Mouse (Mus musculus) liver, embryonic 11.5 days (tissue): ENCODE data around the gene Gatad2b. TPM values are rescaled to one million over a fixed set of nuclear protein-coding genes. Genes with fewer than 3 reads are reported as not detected.

Source experiments
- ATAC-seq: fragments of 200-750 bp; cut with Nextera tagmentation; replicated peaks from 2 replicates; pipeline ENCODE4 v1.8.0; 2017; ENCODE audit warnings: moderate number of reproducible peaks, mild to moderate bottlenecking, moderate TSS enrichment, moderate library complexity; ENCODE audit not compliant: low FRiP score
- DNase-seq: peaks from one replicate; pipeline ENCODE4 v3.0.0-alpha.2; 2017; ENCODE audit warnings: low spot score
- H3K27ac ChIP-seq: fragments of 300-500 bp; sonication (generic); 2 replicates; pipeline ENCODE4 v1.5.1; 2014; ENCODE audit warnings: mild to moderate bottlenecking, low read depth, low read length, control low read depth
- H3K27me3 ChIP-seq: fragments of 300-500 bp; sonication (generic); replicated peaks from 2 replicates; pipeline ENCODE4 v1.6.1; 2014; ENCODE audit warnings: low read length, mixed read lengths; ENCODE audit not compliant: control insufficient read depth, insufficient read depth
- H3K36me3 ChIP-seq: fragments of 300-500 bp; sonication (generic); 2 replicates; pipeline ENCODE4 v1.6.1; 2014; ENCODE audit warnings: mild to moderate bottlenecking, low read length, moderate library complexity, mixed read lengths; ENCODE audit not compliant: control insufficient read depth, insufficient read depth
- H3K4me1 ChIP-seq: fragments of 300-500 bp; sonication (generic); replicated peaks from 2 replicates; pipeline ENCODE4 v1.6.1; 2014; ENCODE audit warnings: low read length, mixed read lengths; ENCODE audit not compliant: control insufficient read depth, insufficient read depth
- H3K4me2 ChIP-seq: fragments of 300-500 bp; sonication (generic); 2 replicates; pipeline ENCODE4 v1.6.1; 2014; ENCODE audit warnings: mild to moderate bottlenecking, control low read depth, moderate library complexity
- H3K4me3 ChIP-seq: fragments of 300-500 bp; sonication (generic); 2 replicates; pipeline ENCODE4 v1.5.1; 2014; ENCODE audit warnings: low read depth, low read length, control low read depth
- H3K9ac ChIP-seq: fragments of 300-500 bp; sonication (generic); 2 replicates; pipeline ENCODE4 v1.6.1; 2014; ENCODE audit warnings: low read depth, low read length, control low read depth
- H3K9me3 ChIP-seq: fragments of 300-500 bp; sonication (generic); 2 replicates; pipeline ENCODE4 v1.6.1; 2016; ENCODE audit warnings: low read length, inconsistent platforms, mixed read lengths; ENCODE audit not compliant: control insufficient read depth
- WGBS: fragments of 180-500 bp; shearing (Covaris S2); extraction: QIAGEN DNeasy Blood & Tissue Kit; methylation state at CpG from one replicate; pipeline ENCODE4 v1.1.7; 2014; 5-methylcytosine and 5-hydroxymethylcytosine counted together
- microRNA-seq: library from miRNA; unstranded; fragments of <30 nt; microRNA quantifications from one replicate; pipeline ENCODE4, GENCODE M21; 2017; ENCODE audit warnings: borderline number of aligned reads
- polyA plus RNA-seq: library from polyadenylated mRNA; unstranded; fragments of >200 nt; fragmentation: Nextera tagmentation; extraction: Ambion mirVana; gene quantifications from 2 replicates; pipeline ENCODE4 v1.2.1, GENCODE M21; 2014

The Gatad2b gene
- polyA plus RNA-seq, 1 experiment from 2014 or later, result 8.2 TPM

DNA sequence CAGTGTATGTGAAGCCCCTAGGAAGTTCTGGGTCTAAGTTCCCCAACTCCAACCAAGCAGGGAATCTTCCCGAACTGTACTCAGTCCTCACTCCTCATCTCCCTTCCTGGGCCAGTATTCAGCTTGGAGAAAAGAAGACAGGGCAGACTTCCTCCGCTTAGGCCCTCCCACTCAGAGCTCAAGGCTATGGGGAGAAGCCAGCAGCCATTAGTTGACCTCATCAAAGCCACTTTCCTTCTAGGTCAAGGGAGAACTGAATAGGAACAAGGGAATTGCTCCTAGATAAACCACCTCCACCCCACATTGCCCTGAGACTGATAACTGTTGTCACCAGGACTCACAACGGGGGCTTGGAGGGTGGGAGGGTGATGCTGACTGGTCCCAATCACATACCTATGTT, 111.1 kb downstream of the Gatad2b start:
- Histone ChIP-seq H3K4me2 (no peak overlapping the region), H3K4me1 (no peaks in the 10 kb centered on the region), H3K9ac (no peak overlapping the region), H3K27me3 (no peaks in the 10 kb centered on the region), H3K27ac (no peak overlapping the region), H3K36me3 (peaks cover 75% of the 10 kb centered on the region), H3K4me3 (no peak overlapping the region), H3K9me3 (no peaks in the 10 kb centered on the region)
- DNase-seq, result no peak
- ATAC-seq, result no peak
- 74% methylated on average over 3 of the region's 3 CpGs for WGBS

DNA sequence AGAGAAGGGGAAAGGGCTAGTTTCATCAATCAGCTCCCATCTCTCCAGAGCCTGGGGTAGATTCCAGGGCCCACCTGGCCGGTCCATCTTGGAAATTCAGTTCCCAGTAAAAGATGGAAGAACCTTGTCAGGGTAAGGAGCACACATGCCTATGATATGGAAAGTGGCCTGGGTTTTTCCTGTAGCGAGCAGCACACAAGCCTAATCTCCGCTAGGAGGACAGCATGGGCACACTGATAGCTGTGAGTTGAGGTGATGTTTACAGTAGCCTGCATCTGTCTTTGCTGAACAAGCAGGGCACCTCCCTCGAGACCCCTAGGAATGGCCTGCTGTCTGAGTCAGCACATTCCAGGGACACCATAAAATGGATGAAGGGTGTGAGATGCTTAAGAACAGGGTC, 111.6 kb downstream of the Gatad2b start:
- H3K9ac ChIP-seq, result no peak overlapping the region
- no peaks in the 10 kb centered on the region for H3K4me1 ChIP-seq
- no peak overlapping the region for H3K27ac ChIP-seq
- WGBS, result 74% methylated on average over 4 of the region's 4 CpGs
- H3K36me3 ChIP-seq, result peaks cover 75% of the 10 kb centered on the region
- H3K9me3 ChIP-seq, result no peaks in the 10 kb centered on the region
- no peak overlapping the region for H3K4me3 ChIP-seq
- no peak overlapping the region for H3K4me2 ChIP-seq
- DNase-seq, result no peak
- no peak for ATAC-seq
- H3K27me3 ChIP-seq, result no peaks in the 10 kb centered on the region

DNA sequence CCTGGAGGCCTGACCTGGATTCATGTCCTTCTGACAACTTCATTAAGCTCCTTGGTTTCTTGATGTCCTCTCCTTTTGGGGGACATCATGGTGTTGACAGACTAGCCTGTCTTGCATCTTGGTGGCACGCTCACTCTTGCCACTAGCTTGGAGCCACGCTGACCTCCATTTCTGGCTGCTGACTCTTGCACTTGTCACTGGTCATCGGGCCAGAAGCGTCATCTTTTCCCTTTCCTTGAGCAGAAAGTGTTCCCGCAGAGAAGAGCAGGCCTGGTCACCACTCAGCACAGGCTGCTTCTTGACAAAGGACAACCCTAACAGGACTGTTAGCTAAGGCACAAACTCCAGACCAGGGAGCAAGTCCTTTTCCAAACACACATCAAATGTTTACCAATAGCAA, 113.4 kb downstream of the Gatad2b start:
- Histone ChIP-seq H3K9ac (no peak overlapping the region), H3K36me3 (peaks cover 72% of the 10 kb centered on the region), H3K27ac (no peak overlapping the region), H3K4me3 (no peak overlapping the region), H3K27me3 (no peaks in the 10 kb centered on the region), H3K4me2 (no peak overlapping the region), H3K9me3 (no peaks in the 10 kb centered on the region), H3K4me1 (no peaks in the 10 kb centered on the region)
- ATAC-seq (no peak), DNase-seq (no peak)
- 93% methylated on average over 5 of the region's 5 CpGs for WGBS

DNA sequence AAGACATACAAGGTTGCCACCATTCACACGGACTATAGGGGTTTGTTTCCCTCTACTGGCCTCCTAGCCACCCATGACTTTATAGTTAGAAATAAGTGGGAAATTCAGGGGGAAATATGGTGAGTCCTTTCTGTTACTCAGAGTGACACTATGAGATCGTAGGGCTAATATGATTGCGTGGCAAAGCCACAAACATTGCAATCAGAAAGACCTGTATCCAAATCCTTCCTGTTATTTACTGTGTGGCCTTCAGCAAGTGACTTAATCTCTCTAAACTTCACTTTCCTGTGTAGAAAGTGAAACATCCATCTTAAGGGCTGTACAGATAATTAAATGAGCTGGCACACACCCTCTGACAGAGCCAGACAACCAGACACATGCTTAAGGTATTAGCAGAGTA, 115.7 kb downstream of the Gatad2b start:
- H3K27ac ChIP-seq, result no peak overlapping the region
- peaks cover 58% of the 10 kb centered on the region for H3K36me3 ChIP-seq
- H3K27me3 ChIP-seq, result no peaks in the 10 kb centered on the region
- no peak overlapping the region for H3K4me2 ChIP-seq
- ATAC-seq (no peak), DNase-seq (no peak)
- 70% methylated on average over 3 of the region's 3 CpGs for WGBS
- no peak overlapping the region for H3K9ac ChIP-seq
- H3K4me3 ChIP-seq, result no peak overlapping the region
- H3K9me3 ChIP-seq, result no peaks in the 10 kb centered on the region
- no peaks in the 10 kb centered on the region for H3K4me1 ChIP-seq

DNA sequence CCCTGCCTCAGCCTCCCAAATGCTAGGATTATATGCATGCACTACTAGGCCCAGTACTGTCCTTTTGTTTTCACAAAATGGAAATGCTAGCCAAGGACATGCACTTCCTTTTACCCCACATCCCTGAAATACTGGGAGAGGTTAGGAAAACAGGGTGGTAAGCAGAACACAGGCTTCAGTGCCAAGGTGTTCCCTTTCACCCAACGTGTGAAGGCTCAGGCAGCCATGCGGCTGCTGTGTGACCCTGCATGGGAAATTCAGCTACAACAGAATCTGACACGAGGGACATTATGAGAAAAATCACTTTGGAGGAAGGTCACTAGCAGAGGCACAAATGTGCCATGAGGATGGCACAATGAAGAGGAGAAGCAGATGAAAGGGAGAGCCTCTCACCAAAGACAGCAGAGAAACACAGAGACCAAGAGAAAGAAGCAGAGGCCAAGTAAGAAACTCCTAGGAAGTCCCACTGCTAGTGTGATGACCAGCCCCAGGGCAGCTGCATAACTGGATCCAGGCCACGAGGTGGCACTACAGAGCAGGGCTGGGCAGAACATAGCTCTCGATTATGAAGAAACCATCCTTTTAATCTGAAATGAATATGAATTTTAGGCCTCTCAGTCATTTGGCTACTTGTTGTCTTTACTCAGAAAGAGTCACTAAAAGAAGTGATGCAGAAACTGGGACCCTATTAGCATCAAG, 119.5 kb downstream of the Gatad2b start:
- no peaks in the 10 kb centered on the region for H3K9me3 ChIP-seq
- H3K36me3 ChIP-seq, result peaks cover 48% of the 10 kb centered on the region
- no peaks in the 10 kb centered on the region for H3K27me3 ChIP-seq
- 51% methylated on average over 5 of the region's 5 CpGs for WGBS
- H3K4me1 ChIP-seq, result no peaks in the 10 kb centered on the region
- H3K4me2 ChIP-seq, result no peak overlapping the region
- H3K4me3 ChIP-seq, result no peak overlapping the region
- H3K9ac ChIP-seq, result no peak overlapping the region
- no peak for ATAC-seq
- DNase-seq, result peak; percentile 48
- H3K27ac ChIP-seq, result no peak overlapping the region

DNA sequence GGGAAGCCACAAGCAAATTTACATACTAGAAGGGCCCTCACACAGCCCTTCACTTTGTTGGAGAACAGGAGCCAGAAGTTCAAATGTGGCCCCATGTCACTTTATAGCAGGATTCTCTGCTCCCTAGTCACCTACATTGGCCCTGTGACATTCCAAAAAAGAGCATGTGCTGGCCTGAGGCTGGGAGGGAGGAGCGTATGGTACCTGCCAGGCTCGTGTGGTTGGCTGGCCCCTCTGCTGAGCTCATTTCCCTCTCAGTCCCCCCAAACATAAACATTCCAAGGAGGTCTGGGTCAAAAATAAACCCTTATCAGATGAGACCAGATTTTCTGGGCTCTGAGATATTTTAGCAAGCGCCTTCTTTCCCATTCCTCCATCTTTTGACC, 120.0 kb downstream of the Gatad2b start:
- no peak overlapping the region for H3K4me2 ChIP-seq
- DNase-seq (no peak), ATAC-seq (no peak)
- no peak overlapping the region for H3K4me3 ChIP-seq
- no peak overlapping the region for H3K9ac ChIP-seq
- peaks cover 46% of the 10 kb centered on the region for H3K36me3 ChIP-seq
- H3K27me3 ChIP-seq, result no peaks in the 10 kb centered on the region
- H3K27ac ChIP-seq, result no peak overlapping the region
- no peaks in the 10 kb centered on the region for H3K4me1 ChIP-seq
- no peaks in the 10 kb centered on the region for H3K9me3 ChIP-seq
- WGBS, result 61% methylated on average over 3 of the region's 3 CpGs

Small RNA genes within 50 kb of the gene (microRNA-seq; reads per million reads assigned to microRNA genes)
- not detected for gene Mir7012

Other genes with a start within 250 kb of the Gatad2b start
- 159 and 173 TPM in 2 replicates for gene 4933434E20Rik, start 241.5 kb upstream of the Gatad2b start, polyA plus RNA-seq
- gene Ubap2l, start 240.6 kb upstream of the Gatad2b start, polyA plus RNA-seq, result 220 and 229 TPM in 2 replicates
- 443 and 461 TPM in 2 replicates for gene Tpm3, start 220.5 kb upstream of the Gatad2b start, polyA plus RNA-seq
- 0.34 and 0.49 TPM in 2 replicates for gene Nup210l, start 189.0 kb upstream of the Gatad2b start, polyA plus RNA-seq
- gene Rps27, start 79.5 kb upstream of the Gatad2b start, polyA plus RNA-seq, result 1,394 and 1,458 TPM in 2 replicates
- 10.2 and 11.5 TPM in 2 replicates for gene Rab13, start 79.5 kb upstream of the Gatad2b start, polyA plus RNA-seq
- gene Jtb, start 61.6 kb upstream of the Gatad2b start, polyA plus RNA-seq, result 97.8 and 100.0 TPM in 2 replicates
- 0.82 and 2.2 TPM in 2 replicates for gene Creb3l4, start 49.7 kb upstream of the Gatad2b start, polyA plus RNA-seq
- 48.7 and 57.5 TPM in 2 replicates for gene Slc39a1, start 45.0 kb upstream of the Gatad2b start, polyA plus RNA-seq
- gene Crtc2, start 39.0 kb upstream of the Gatad2b start, polyA plus RNA-seq, result 12.5 and 14.8 TPM in 2 replicates
- gene Dennd4b, start 28.0 kb upstream of the Gatad2b start, polyA plus RNA-seq, result 4.9 and 7.5 TPM in 2 replicates
- 6.4 and 6.7 TPM in 2 replicates for gene Slc27a3, start 96.8 kb downstream of the Gatad2b start, polyA plus RNA-seq
- gene Ints3, start 140.4 kb downstream of the Gatad2b start, polyA plus RNA-seq, result 34.0 and 35.2 TPM in 2 replicates
- gene Npr1, start 172.7 kb downstream of the Gatad2b start, polyA plus RNA-seq, result 8.0 and 9.2 TPM in 2 replicates
- 169 and 174 TPM in 2 replicates for gene Ilf2, start 182.9 kb downstream of the Gatad2b start, polyA plus RNA-seq
- 44.9 and 46.4 TPM in 2 replicates for gene Snapin, start 197.9 kb downstream of the Gatad2b start, polyA plus RNA-seq
- gene Chtop, start 216.3 kb downstream of the Gatad2b start, polyA plus RNA-seq, result 78.2 and 86.3 TPM in 2 replicates
- 16.5 and 21.9 TPM in 2 replicates for gene S100a1, start 221.2 kb downstream of the Gatad2b start, polyA plus RNA-seq
- gene S100a13, start 221.3 kb downstream of the Gatad2b start, polyA plus RNA-seq, result 21.4 and 22.7 TPM in 2 replicates
- not detected in 2 replicates for gene S100a14, start 233.7 kb downstream of the Gatad2b start, polyA plus RNA-seq
- 52.5 and 58.1 TPM in 2 replicates for gene S100a16, start 244.1 kb downstream of the Gatad2b start, polyA plus RNA-seq